Mouse (Mus musculus): ENCODE results near the gene E130114P18Rik.
A peak's percentile ranks its signal among the peaks of the same experiment; 100 is the strongest.

E130114P18Rik gene

DNA sequence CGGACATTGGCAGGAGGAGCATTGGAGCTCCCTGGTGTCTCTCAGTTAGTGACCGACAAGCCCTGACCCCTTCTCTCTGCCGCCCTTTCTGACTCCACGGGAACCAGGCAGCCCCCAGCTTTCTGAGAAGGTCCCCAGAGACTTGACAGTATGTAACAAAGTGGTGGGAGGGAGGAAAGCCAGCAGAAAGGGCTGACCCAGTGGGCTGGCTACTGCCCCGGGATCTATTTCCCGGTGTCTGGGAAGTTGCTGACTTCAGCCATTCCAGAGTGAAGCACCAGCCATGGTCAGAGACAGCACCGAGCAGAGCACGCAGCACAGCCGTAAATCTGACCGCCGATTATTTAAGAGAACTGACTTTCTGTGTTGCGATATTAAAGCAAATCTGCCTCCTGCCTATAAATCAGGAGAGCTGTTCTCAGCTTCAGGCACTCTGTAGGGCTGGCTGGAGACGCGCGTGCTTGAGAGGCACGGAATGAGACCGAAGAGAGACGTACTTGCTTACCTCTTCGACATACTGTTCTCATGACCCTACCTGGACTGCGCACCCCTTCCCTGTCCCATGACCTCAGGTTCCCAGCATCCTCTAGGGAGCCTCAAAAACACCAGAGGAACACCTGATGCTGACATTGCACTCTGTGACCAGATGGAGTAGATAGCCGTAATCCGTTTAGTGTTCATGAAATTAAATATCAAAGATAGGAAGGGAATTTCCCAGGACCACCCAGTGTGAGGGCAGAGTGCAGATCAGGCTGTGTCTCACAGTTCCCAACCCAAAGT lies 70.3 kb downstream of the E130114P18Rik start:
- no peak for DNase-seq (ENCODE audit: low read depth, low spot score)

DNA sequence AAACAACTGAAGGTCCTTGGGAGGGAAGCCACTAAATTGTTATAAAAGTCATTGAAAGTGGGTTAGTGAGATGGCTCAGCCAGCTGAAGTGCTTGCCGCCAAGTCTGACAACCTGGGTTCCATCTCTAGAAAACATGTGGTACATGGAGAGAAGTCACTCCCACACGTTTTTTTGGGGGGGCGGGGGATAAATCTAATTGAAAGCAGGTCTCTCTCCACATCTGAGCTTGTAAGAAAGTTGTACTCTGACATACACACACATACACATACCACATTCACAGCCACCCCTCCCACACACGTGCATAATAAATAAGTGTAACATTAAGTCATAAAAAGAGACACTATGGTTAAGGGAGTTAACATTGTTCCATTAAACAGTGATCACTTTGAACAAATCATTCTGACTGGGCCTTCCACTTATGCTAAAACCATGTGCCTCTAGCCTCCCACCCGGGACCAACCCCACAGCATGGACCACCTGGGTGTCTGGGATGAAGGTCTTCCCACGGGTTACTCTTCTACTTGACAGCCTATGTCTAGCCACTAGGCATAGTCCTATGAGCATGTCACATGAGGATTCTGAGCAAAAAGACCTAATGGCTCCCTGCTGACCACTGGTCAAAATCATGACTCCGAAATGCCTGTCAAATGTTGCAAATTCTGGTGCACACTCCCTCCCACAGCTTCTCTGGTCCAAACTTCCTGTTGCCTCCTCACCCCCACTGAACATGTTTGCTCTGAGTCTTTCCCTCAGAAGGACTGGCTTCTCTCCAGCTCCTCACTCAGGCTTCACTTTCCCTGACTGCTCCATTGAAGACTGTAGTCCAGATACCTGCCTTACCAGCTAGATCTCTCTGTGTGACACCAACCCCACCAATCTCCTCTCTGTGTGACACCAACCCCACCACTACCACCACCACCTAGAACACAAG lies 80.9 kb downstream of the E130114P18Rik start:
- no peak for DNase-seq (ENCODE audit: low read depth, low spot score)

GRCm38 (mm10) chr4:97695414-97696040 lies 82.4 kb downstream of the E130114P18Rik start:
- DNase-seq (ENCODE audit: low read depth, low spot score), result peak; percentile 24

- DNase-seq (ENCODE audit: low read depth, low spot score), result no peak
Measured at GRCm38 (mm10) chr4:97693931-97694330, 83.9 kb downstream of the E130114P18Rik start.

- DNase-seq (ENCODE audit: low read depth, low spot score), result no peak
Measured at GRCm38 (mm10) chr4:97693054-97693453, 84.8 kb downstream of the E130114P18Rik start.

DNA sequence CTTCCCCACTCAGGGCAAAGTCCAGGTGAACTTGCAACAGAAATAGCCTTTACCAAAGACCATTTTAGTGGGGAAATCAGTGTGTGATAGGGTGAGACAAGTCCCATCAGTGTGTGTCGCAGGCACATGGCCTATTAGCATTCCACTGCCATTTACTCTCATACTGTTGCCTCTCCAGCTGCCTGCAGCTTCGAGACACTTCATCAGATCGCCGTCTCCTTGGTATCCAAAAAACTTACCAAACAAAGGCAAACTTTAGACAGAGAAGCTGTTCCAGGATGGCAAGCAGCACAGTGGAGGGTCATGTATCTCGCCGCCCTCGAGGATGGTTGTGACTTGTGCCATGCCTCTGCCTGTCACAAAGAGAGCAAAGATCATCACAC lies 87.5 kb downstream of the E130114P18Rik start:
- DNase-seq (ENCODE audit: low read depth, low spot score), result no peak

DNA sequence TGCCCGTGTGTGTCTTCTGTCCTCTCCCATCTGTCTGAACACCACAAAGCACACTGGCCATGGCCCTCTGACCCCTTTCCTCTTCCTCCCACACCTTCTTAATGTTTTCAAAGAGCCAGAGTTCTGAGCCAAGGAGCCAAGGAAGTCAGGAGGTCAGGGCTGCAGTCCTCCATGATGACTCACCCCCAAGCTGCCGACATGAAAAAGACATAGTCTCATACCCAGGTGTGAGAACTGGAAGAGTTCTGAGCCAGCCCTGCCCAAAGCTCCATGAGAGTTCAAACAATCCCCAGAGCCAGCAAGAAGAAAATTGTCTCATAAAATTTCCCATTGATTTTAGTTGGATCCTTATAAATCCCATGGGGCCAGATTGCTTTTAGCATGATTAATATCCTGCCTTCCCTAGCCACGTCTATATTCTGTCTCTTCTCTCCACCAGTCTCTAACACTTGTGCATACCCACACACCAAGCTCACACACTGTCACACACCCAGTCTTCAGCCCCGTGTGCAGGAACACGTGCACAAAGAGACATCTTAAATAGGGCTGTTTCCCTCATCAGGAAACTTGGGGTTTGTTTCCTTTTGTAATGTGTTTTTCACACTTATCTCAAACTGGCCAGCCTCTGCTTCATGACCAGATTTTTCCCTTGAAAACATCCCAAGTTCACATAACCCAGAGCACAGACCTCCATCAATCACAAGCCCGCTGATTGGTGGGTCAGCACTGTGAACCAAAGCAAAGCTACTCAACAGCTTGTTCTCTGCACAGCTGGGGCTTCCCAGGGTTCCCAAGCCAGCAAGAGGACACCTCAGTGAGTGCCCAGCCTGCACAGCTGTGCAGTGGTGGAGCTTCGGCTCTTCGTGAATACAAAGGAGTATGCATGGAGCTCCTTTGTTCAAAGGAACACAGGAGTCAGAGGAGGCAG lies 88.2 kb downstream of the E130114P18Rik start:
- no peak for DNase-seq (ENCODE audit: low read depth, low spot score)

DNA sequence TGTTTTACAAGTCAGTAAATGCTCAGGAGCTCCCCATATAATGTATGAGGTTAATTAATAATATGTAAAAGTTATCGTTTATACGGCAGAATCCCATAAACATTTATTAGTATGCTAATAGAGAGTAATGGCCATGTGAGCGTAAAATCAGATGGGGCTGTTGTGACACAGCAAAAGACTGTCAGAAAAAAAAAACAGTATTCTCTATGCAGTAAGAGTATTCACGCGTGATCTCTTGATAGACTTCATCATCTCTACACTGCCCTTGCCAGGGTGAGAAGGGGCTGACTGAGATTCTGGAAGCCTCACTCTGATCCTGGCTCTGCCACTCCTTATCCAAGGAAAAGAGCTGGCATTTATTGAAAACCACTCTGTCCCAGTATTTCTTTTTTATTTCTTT lies 91.9 kb downstream of the E130114P18Rik start:
- DNase-seq (ENCODE audit: low read depth, low spot score), result no peak

- peak; percentile 52 for DNase-seq (ENCODE audit: low read depth, low spot score)
Measured at GRCm38 (mm10) chr4:97676579-97676937, 101.3 kb downstream of the E130114P18Rik start.

DNA sequence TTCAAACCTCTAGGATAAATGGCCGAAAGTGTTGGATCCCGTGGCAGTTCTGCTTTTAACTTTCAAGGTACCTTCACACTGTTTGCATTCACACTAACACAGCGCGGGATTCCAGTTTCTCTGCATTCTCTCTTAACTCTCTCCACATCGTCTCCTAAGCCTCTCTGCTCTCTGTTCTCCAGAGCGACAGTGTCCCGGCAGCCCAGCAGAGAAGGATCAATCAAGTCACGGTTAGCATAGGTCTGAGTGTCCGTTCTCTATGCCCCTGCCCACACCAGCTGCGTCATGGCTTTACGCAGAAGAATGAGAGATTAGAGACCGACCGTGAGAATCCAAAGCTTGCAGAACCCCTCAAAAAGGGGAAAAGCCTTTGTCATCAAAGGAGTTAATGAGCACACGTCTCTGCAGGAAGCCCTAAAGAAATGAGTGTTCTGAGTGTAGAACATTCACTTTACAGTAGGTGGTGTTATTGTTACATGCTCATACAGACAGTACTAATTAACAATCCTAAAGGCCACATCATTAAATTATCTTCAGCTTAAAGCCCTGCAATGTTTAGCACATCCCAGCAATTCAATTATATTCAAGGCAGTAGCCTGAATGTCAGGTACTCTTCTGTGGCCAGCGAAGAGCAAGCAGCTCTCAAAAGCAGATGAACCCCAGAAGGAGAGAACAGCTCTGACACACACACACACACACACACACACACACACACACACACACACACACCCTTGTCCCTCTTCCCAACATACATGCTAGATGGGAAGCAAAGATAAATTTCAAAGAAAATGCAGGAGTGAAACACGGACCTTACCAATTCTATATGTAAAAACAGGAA lies 101.9 kb downstream of the E130114P18Rik start:
- peak; percentile 36 for DNase-seq (ENCODE audit: low read depth, low spot score)

DNA sequence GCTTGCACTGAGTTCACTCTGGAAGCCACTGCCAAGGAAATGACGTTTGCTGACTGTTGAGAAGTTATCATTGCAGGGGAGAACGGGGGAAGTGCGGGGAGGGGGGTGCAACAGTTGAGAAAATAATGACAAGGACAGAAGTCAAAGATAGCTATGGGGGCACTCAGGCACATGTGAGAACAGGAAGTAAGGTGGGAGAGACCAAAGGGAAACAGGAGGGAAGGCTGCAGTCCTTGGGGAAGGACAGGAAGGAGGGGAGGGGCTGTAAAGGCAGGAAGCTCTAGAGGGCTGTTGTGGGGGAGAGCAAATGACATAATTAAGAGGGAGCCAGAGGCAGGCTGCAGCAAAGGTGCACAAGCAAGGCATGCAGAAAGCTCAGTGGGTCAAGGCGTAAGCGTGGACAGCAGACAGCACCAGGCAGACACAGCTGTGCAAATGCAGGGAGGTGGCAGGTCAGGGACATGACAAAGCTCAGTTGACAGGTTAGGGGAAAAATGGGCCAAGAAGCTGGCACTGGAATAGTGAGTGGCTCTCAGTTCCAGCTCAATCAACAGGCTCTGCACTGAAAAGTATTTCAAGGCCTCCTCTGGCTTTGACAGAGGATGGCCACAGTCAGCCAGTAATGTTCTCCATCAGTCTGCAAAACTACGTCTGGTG lies 103.9 kb downstream of the E130114P18Rik start:
- DNase-seq (ENCODE audit: low read depth, low spot score), result no peak

GRCm38 (mm10) chr4:97672501-97672900 lies 105.4 kb downstream of the E130114P18Rik start:
- DNase-seq (ENCODE audit: low read depth, low spot score), result no peak

GRCm38 (mm10) chr4:97671911-97672310 lies 106.0 kb downstream of the E130114P18Rik start:
- no peak for DNase-seq (ENCODE audit: low read depth, low spot score)

GRCm38 (mm10) chr4:97670418-97670817 lies 107.5 kb downstream of the E130114P18Rik start:
- no peak for DNase-seq (ENCODE audit: low read depth, low spot score)

- DNase-seq (ENCODE audit: low read depth, low spot score), result no peak
Measured at GRCm38 (mm10) chr4:97669808-97670207, 108.1 kb downstream of the E130114P18Rik start.

- no peak for DNase-seq (ENCODE audit: low read depth, low spot score)
Measured at GRCm38 (mm10) chr4:97665428-97665755, 112.5 kb downstream of the E130114P18Rik start.

DNA sequence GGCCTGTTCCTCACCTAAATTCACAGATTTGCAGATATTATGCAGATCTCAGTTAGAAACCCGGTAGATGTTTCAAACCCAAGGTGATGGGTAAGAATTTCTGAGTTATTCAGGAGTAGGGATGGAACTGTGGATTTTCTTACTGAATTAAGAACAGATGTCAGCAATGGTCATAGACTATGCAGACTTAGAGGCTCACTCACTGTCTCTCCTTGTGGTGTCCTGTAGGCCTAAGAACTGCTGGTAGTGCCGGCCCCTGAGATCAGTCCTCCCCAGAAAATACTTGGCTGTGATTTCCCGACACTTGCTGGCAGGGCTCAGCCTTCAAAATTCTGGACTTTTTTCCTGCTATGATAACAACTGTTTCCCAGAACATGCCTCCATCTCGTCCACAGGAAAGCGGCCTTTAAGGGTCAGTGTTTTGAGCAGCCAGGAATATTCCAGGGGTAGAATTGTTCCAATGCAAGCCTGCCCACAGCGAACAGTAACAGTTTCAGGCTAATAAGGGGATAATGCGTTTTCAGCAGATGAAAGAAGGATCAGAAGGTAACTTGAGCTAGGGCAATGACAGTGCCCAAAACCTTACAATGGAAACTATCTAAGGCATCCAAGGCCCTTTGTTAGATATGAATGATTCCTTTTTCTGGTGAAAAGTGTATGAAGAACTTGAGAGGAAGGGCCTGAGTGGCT lies 113.0 kb downstream of the E130114P18Rik start:
- no peak for DNase-seq (ENCODE audit: low read depth, low spot score)

DNA sequence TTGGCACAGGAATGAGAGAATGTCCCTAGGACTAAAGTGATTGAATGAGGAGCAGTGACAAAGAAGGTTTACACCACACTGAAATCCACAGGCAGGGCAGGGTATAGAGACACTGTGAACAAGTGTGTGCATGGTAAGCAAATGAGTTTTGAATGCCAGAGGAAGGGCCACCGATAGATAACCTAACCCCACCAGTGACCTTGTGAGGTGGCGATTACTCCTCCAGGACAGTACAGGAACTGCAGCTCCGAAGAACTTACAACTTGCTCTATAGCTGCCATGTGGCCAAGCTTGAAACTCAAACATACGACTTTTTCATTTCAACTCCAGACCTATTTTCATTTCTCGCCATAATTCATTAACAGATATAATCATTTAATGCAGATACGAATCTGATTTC lies 114.0 kb downstream of the E130114P18Rik start:
- DNase-seq (ENCODE audit: low read depth, low spot score), result no peak

DNA sequence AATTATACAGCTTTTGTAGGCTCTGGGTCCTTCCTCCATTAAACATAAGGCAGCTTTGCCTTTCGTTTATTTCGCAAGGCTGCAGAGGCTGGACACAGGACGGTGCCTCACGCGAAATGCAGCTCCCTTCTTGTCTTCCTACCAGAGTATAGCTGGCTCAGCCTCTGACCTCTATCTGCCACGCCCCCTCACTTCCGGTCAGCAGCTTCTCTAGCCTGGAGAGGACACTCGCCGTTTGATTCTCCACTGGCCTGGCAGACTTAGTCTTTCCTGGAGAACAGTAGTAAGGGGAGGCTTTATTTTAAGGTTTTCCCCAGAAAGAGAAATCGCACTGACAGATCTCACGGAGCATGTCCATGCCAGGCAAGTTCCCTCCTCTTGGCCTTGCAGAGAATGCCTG lies 115.0 kb downstream of the E130114P18Rik start:
- no peak for DNase-seq (ENCODE audit: low read depth, low spot score)
